Mouse (Mus musculus): Measurements from ENCODE around the gene Spc24.

Spc24 gene

DNA sequence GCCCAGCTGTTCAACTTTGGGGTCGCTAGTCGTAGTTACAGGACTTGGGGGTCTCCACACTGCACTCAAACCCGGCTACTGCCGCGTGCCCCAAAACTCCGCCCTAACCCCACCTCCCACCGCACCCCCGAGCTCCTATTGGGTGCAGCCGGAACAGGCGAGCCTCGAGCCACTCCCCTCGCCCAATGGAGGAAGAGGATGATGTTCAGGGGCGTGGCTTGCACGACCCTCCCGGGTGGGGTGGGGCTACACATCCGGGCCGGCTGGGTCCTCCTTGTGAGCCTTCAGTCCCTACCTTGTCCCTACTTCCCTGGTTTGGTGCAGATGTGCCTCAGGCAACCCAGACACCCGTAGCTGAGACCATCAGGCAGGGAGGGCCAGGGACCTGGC is 36.0 kb downstream of the Spc24 start:
- peak; percentile 86 for DNase-seq (ENCODE audit: low read depth, low spot score)
- no peaks in the 10 kb centered on the region for H3K27me3 ChIP-seq (ENCODE audit: control insufficient read depth, insufficient read depth, low read length, poor library complexity, severe bottlenecking)
- no peaks in the 10 kb centered on the region for H3K36me3 ChIP-seq (ENCODE audit: control insufficient read depth, insufficient read depth, low read length, poor library complexity, severe bottlenecking)

- Histone ChIP-seq H3K36me3 (ENCODE audit: control insufficient read depth, insufficient read depth, low read length, poor library complexity, severe bottlenecking) (no peaks in the 10 kb centered on the region), H3K27me3 (ENCODE audit: control insufficient read depth, insufficient read depth, low read length, poor library complexity, severe bottlenecking) (no peaks in the 10 kb centered on the region)
- DNase-seq (ENCODE audit: low read depth, low spot score) = peak; percentile 63
These were observed 36.5 kb downstream of the Spc24 start, which contains the start of gene Ldlr for GRCm38 (mm10) chr9:21723377-21724146. Gene Ldlr, plus strand, starts transcription at chr9:21723483.

- no peak for DNase-seq (ENCODE audit: low read depth, low spot score)
- no peaks in the 10 kb centered on the region for H3K36me3 ChIP-seq (ENCODE audit: control insufficient read depth, insufficient read depth, low read length, poor library complexity, severe bottlenecking)
- no peaks in the 10 kb centered on the region for H3K27me3 ChIP-seq (ENCODE audit: control insufficient read depth, insufficient read depth, low read length, poor library complexity, severe bottlenecking)
These were observed 39.1 kb downstream of the Spc24 start for GRCm38 (mm10) chr9:21721036-21721435.

DNA sequence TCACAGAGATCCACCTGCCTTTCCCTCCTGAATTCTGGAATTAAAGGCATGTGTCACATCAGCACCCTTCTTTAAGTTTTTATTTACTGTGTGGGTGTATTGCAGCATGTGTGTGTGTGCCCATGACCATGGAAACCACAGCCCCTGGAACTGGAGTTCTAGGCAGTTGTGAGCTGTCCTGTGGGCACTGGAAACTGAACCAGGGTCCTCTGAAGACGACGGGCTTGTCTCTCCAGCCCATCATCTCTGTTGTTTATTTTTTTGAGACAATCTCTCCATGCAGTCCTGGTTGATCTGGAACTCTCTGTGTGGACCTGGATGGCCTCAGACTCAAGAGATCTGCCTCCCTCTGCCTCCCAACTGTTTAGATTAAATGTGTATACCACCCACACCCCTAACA is 43.1 kb downstream of the Spc24 start:
- H3K36me3 ChIP-seq (ENCODE audit: control insufficient read depth, insufficient read depth, low read length, poor library complexity, severe bottlenecking) = no peaks in the 10 kb centered on the region
- DNase-seq (ENCODE audit: low read depth, low spot score) = no peak
- H3K27me3 ChIP-seq (ENCODE audit: control insufficient read depth, insufficient read depth, low read length, poor library complexity, severe bottlenecking) = no peaks in the 10 kb centered on the region

- Histone ChIP-seq H3K36me3 (ENCODE audit: control insufficient read depth, insufficient read depth, low read length, poor library complexity, severe bottlenecking) (no peaks in the 10 kb centered on the region), H3K27me3 (ENCODE audit: control insufficient read depth, insufficient read depth, low read length, poor library complexity, severe bottlenecking) (no peaks in the 10 kb centered on the region)
- peak; percentile 10 for DNase-seq (ENCODE audit: low read depth, low spot score)
These were observed 44.8 kb downstream of the Spc24 start for GRCm38 (mm10) chr9:21715298-21715697.

- Histone ChIP-seq H3K36me3 (ENCODE audit: control insufficient read depth, insufficient read depth, low read length, poor library complexity, severe bottlenecking) (no peaks in the 10 kb centered on the region), H3K27me3 (ENCODE audit: control insufficient read depth, insufficient read depth, low read length, poor library complexity, severe bottlenecking) (no peaks in the 10 kb centered on the region)
- no peak for DNase-seq (ENCODE audit: low read depth, low spot score)
These were observed 50.8 kb downstream of the Spc24 start for GRCm38 (mm10) chr9:21709340-21709739.

DNA sequence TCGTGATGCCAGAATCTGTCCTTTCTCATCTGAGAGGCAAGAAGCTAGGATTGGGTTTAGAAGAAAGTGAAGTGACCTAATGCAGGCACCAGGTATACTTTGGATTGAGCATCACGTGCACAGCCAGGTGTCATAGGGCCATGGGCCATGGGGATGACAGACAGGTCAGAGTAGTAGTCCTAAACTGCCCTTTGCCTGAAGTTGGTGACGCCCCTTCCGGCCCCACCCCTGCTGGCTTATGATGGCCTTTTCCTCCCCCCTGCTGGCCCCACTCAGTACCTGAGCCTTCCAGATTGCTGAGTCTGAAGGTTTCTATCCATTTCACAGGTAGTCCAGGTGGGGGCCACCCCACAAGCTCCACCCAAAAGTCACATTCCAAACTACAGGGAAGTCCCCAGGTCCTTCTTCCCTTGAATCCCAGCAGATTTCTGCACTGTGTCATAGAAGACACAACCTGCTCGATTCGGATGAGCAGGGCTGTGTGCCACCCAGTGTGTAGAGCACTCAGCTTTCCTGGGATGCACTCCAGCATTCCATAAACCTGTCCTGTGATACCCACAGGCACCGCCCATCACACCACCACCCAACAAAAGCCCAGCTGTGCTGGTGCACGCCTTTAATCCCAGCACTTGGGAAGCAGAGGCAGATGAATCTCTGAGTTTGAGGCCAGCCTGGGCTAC is 53.4 kb downstream of the Spc24 start:
- no peak for DNase-seq (ENCODE audit: low read depth, low spot score)
- Histone ChIP-seq H3K36me3 (ENCODE audit: control insufficient read depth, insufficient read depth, low read length, poor library complexity, severe bottlenecking) (peaks cover under 1% of the 10 kb centered on the region; the same call in 1 of the 2 replicates), H3K27me3 (ENCODE audit: control insufficient read depth, insufficient read depth, low read length, poor library complexity, severe bottlenecking) (no peaks in the 10 kb centered on the region)

DNA sequence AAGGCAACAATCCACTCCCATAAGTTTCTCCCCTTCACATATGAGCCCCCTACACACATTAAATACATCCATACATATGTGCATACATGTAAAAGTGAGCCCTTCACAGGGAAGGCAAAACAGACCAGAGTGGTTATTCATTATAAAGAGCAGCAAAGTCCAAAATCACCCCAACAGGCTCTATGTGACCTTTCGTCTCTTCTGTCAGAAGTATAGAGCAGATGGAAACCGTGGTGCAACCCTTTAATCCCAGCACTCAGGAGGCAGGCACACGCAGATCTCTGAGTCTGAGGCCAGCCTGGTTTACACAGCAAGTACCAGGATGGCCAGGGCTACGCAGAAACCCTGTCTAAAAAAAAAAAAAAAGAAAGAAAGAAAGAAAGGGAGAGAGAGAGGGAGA is 54.0 kb downstream of the Spc24 start:
- H3K36me3 ChIP-seq (ENCODE audit: control insufficient read depth, insufficient read depth, low read length, poor library complexity, severe bottlenecking) = peaks cover 5% of the 10 kb centered on the region
- no peak for DNase-seq (ENCODE audit: low read depth, low spot score)
- H3K27me3 ChIP-seq (ENCODE audit: control insufficient read depth, insufficient read depth, low read length, poor library complexity, severe bottlenecking) = no peaks in the 10 kb centered on the region

Measured in splenic B cell, adult 2 months (primary cell).